Mouse (Mus musculus) myocyte (in vitro differentiated cells): ENCODE measurements around the gene Gng5. TPM values are rescaled to one million over a fixed set of nuclear protein-coding genes. Genes with fewer than 3 reads are reported as not detected.

Source experiments
- H3K27me3 ChIP-seq: one replicate; pipeline ENCODE4 v1.6.1; 2011; ENCODE audit not compliant: control insufficient read depth, insufficient read depth, insufficient read length
- H3K36me3 ChIP-seq: one replicate; pipeline ENCODE4 v1.6.1; 2011; ENCODE audit not compliant: control insufficient read depth, insufficient read depth
- H3K4me2 ChIP-seq: one replicate; pipeline ENCODE4 v1.6.1; 2011; ENCODE audit warnings: low read depth, control low read depth
- H3K4me3 ChIP-seq: one replicate; pipeline ENCODE4 v1.5.1; 2011; ENCODE audit warnings: mild to moderate bottlenecking, control low read depth, moderate library complexity
- H3K79me2 ChIP-seq: one replicate; pipeline ENCODE4 v1.6.1; 2011; ENCODE audit not compliant: control insufficient read depth, insufficient read depth
- H3ac ChIP-seq: one replicate; pipeline ENCODE4 v1.6.1; 2011; ENCODE audit not compliant: control insufficient read depth, insufficient read length
- CEBPB ChIP-seq: IDR thresholded peaks from 2 replicates; pipeline ENCODE4 v1.6.1; 2011; ENCODE audit warnings: mild to moderate bottlenecking, moderate library complexity; ENCODE audit not compliant: poor library complexity, insufficient read depth, severe bottlenecking
- E2F4 ChIP-seq: IDR thresholded peaks from one replicate; pipeline ENCODE4 v1.6.1; 2011; ENCODE audit warnings: mild to moderate bottlenecking, control low read depth, moderate library complexity; ENCODE audit not compliant: insufficient read depth
- MAX ChIP-seq: IDR thresholded peaks from one replicate; pipeline ENCODE4 v1.6.1; 2011; ENCODE audit warnings: low read depth, mild to moderate bottlenecking, control low read depth
- MYOD1 ChIP-seq, 3 experiments: IDR thresholded peaks; one replicate each; pipeline ENCODE4 v1.6.1; 2011; ENCODE audit warnings: control low read depth in 2 of 3, low read depth in 2 of 3, mild to moderate bottlenecking in 2 of 3, moderate library complexity in 1 of 3; ENCODE audit not compliant: insufficient read length in 2 of 3, control insufficient read depth in 1 of 3
- MYOG ChIP-seq, 3 experiments: IDR thresholded peaks; one replicate each; pipeline ENCODE4 v1.6.1; 2011; ENCODE audit warnings: control low read depth in 2 of 3, low read depth in 2 of 3, mild to moderate bottlenecking in 2 of 3; ENCODE audit not compliant: insufficient read length in 2 of 3, control insufficient read depth in 1 of 3, insufficient read depth in 1 of 3
- POLR2A ChIP-seq: IDR thresholded peaks from one replicate; pipeline ENCODE4 v1.6.1; 2011; ENCODE audit warnings: low read depth, mild to moderate bottlenecking, control low read depth, moderate library complexity; ENCODE audit not compliant: insufficient read length
- POLR2AphosphoS2 ChIP-seq: IDR thresholded peaks from one replicate; pipeline ENCODE4 v1.6.1; 2011; ENCODE audit warnings: low read depth, control low read depth; ENCODE audit not compliant: insufficient read length
- REST ChIP-seq: IDR thresholded peaks from one replicate; pipeline ENCODE4 v1.6.1; 2011; ENCODE audit warnings: mild to moderate bottlenecking, control low read depth, moderate library complexity; ENCODE audit not compliant: insufficient read depth, insufficient read length
- SRF ChIP-seq: IDR thresholded peaks from one replicate; pipeline ENCODE4 v1.6.1; 2011; ENCODE audit warnings: low read depth; ENCODE audit not compliant: control insufficient read depth, insufficient read length
- TCF12 ChIP-seq: IDR thresholded peaks from one replicate; pipeline ENCODE4 v1.6.1; 2011; ENCODE audit warnings: mild to moderate bottlenecking, control low read depth; ENCODE audit not compliant: poor library complexity, insufficient read depth, severe bottlenecking
- TCF3 ChIP-seq: IDR thresholded peaks from one replicate; pipeline ENCODE4 v1.6.1; 2011; ENCODE audit warnings: low read depth, control low read depth; ENCODE audit not compliant: insufficient read length
- USF1 ChIP-seq: IDR thresholded peaks from one replicate; pipeline ENCODE4 v1.6.1; 2011; ENCODE audit warnings: low read depth, mild to moderate bottlenecking, control low read depth, moderate library complexity
- polyA plus RNA-seq: library from polyadenylated mRNA; unstranded; fragments of >200 nt; fragmentation: generic; extraction: Trizol; gene quantifications from one replicate; pipeline ENCODE4 v1.2.1, GENCODE M21; 2012; ENCODE audit warnings: missing spikeins

Gene Gng5
- polyA plus RNA-seq, 1 experiment = 451 TPM

DNA sequence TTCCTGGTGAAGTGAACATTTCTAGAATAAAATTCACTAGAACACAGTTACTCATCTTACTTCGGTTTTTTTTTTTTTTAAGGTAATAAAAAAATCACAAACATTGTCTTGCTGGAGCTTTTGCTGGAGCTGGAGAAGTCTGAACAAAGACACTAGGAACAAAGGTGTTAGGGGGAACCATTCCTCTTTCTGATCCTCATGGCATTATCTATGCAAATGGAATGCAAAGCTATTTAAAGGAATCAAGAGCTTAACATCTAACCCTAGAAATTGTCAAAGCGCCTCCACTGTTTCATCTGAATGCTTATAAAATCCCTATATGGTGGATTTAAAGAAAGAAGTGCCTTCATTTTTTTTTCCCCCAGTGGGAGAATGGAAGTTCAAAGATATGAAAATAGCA is 28.7 kb downstream of the Gng5 start:
- no peak overlapping the region for H3K4me2 ChIP-seq
- no peaks in the 10 kb centered on the region for H3K36me3 ChIP-seq
- TF ChIP-seq MYOD1 (IDR thresholded peaks at IDR 0.05; ENCODE audit: control insufficient read depth in 1 of 3, insufficient read length in 2 of 3, low read depth in 2 of 3) (no peak), MAX (no peak), CEBPB (no peak), TCF3 (no peak), SRF (no peak), REST (no peak), MYOG (IDR thresholded peaks at IDR 0.05; ENCODE audit: control insufficient read depth in 1 of 3, insufficient read depth in 1 of 3, insufficient read length in 2 of 3, low read depth in 2 of 3) (no peak), POLR2A (no peak), POLR2AphosphoS2 (no peak), TCF12 (no peak), USF1 (no peak), E2F4 (no peak)
- peaks cover 5% of the 10 kb centered on the region for H3K27me3 ChIP-seq
- no peaks in the 10 kb centered on the region for H3K79me2 ChIP-seq
- no peak overlapping the region for H3ac ChIP-seq
- no peak overlapping the region for H3K4me3 ChIP-seq

DNA sequence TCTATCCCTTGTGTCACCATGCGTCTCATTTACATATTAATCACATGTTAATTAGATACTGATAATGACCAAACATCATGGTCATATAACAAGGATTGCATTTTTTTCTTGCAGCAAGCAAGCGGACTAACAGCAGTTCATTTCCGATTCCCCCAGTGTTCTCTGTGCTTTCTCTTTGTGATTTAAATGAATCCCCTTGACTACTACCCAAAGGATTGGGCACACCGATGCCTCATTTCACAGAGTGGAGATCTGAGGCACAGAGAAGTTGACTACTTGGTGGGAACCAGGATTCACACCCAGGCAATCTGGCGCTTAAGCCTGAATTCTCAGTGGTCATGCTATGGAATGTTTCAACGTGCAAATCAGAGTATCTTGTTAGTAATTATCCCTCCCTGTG is 35.4 kb downstream of the Gng5 start:
- H3K79me2 ChIP-seq = no peaks in the 10 kb centered on the region
- H3K27me3 ChIP-seq = peaks cover 4% of the 10 kb centered on the region
- TF ChIP-seq TCF12 (no peak), MAX (no peak), SRF (no peak), POLR2A (no peak), REST (no peak), POLR2AphosphoS2 (no peak), E2F4 (no peak), USF1 (no peak)
- H3K4me2 ChIP-seq = no peak overlapping the region
- no peak overlapping the region for H3K4me3 ChIP-seq
- H3ac ChIP-seq = no peak overlapping the region
- H3K36me3 ChIP-seq = no peaks in the 10 kb centered on the region

DNA sequence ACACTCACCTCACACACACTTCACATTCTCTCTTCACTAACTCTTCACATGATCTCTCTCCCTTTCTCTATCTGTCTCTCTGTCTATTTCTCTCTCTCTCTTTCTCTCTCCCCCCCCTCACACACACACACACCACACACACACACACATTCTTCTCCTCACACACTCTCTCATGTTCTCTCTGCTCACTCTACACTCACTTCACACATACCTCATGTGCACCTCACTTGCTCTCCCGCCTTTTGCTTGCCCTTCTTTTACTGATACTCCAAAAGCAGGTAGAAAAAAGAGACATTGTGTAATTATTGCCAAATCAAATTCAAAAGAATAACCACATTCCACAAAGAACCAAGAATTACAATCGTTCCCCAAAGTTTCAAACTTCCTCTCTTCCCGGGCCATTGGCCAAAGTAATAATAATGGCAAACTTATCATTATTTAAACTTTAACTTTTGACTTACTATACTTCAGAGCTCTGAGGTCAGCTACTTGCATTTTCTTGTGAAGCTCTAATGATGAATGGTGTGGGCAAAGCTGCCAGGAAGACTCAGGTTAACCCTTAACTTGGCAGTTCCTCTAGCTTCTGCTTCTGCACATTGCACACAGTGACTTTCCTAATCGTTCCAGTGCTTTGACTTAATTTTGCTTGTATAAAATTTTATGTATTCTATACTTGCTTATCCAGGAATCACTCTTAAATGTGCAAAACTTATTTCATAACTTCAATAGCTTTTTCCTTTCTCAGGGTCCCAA is 41.1 kb downstream of the Gng5 start:
- Histone ChIP-seq H3K36me3 (no peaks in the 10 kb centered on the region), H3K4me2 (no peak overlapping the region), H3K79me2 (no peaks in the 10 kb centered on the region), H3K27me3 (no peaks in the 10 kb centered on the region), H3K4me3 (no peak overlapping the region), H3ac (no peak overlapping the region)
- TF ChIP-seq CEBPB = no peak
- no peak for TF ChIP-seq MYOD1 (IDR thresholded peaks at IDR 0.05; ENCODE audit: control insufficient read depth in 1 of 3, insufficient read length in 2 of 3, low read depth in 2 of 3)
- TF ChIP-seq POLR2AphosphoS2 = no peak
- TF ChIP-seq USF1 = no peak
- no peak for TF ChIP-seq POLR2A
- TF ChIP-seq TCF3 = no peak
- no peak for TF ChIP-seq SRF
- TF ChIP-seq TCF12 = no peak
- no peak for TF ChIP-seq MAX
- no peak for TF ChIP-seq MYOG (IDR thresholded peaks at IDR 0.05; ENCODE audit: control insufficient read depth in 1 of 3, insufficient read depth in 1 of 3, insufficient read length in 2 of 3, low read depth in 2 of 3)
- no peak for TF ChIP-seq REST

DNA sequence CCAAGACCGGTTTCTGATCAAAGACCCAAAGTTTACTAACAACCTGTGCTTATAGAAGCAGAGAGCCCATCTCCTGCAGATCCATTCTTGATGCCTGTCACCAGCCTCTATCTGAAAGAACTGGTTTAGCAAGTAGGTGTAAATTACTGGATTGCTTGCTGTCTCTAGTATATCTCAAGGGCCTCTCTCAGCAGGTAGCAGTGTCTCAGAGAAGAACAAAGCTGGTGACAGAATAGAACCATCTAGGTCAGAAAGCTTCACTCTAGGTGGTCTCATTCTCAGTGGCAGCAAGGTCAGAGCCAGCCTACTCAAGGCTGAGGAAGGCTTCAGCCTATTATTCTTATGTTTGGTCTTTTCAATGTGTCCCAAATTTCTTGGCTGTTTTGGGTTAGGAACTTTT is 44.0 kb downstream of the Gng5 start:
- H3K4me3 ChIP-seq = no peak overlapping the region
- TF ChIP-seq TCF12 = no peak
- H3K36me3 ChIP-seq = no peaks in the 10 kb centered on the region
- no peaks in the 10 kb centered on the region for H3K27me3 ChIP-seq
- H3K79me2 ChIP-seq = no peaks in the 10 kb centered on the region
- H3K4me2 ChIP-seq = no peak overlapping the region
- no peak overlapping the region for H3ac ChIP-seq

DNA sequence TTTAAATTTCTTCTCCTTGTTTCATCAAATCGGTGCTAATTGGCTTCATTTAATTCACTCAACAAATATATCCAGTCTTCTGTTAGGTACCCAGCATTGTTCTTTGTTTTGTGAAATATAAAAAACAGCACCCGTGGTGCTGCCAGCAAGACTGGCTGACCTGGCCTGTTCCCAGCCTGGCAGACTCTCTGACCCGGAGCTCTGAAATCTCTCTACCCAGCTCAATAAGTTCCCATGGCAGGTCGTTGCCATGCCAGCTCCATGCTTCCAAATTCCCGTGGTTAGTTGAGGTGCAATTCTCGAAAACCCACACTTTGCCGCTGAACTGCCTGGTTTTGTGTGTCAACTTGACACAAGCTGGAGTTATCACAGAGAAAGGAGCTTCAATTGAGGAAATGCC is 55.2 kb downstream of the Gng5 start:
- no peak for TF ChIP-seq POLR2AphosphoS2
- TF ChIP-seq CEBPB = no peak
- TF ChIP-seq TCF3 = no peak
- TF ChIP-seq MAX = no peak
- TF ChIP-seq E2F4 = no peak
- H3K4me3 ChIP-seq = no peak overlapping the region
- no peaks in the 10 kb centered on the region for H3K27me3 ChIP-seq
- no peak overlapping the region for H3K4me2 ChIP-seq
- no peaks in the 10 kb centered on the region for H3K36me3 ChIP-seq
- no peak overlapping the region for H3ac ChIP-seq
- no peaks in the 10 kb centered on the region for H3K79me2 ChIP-seq

Other genes with a start within 250 kb of the Gng5 start
- 13.5 TPM for gene Ssx2ip, start 95.2 kb upstream of the Gng5 start, polyA plus RNA-seq
- gene Ctbs, start 50.0 kb upstream of the Gng5 start, polyA plus RNA-seq = 2.9 TPM
- gene Spata1, start 54 bp upstream of the Gng5 start, polyA plus RNA-seq = 1.0 TPM
- gene Rpf1, start 21.6 kb downstream of the Gng5 start, polyA plus RNA-seq = 13.5 TPM
- not detected for gene Uox, start 70.6 kb downstream of the Gng5 start, polyA plus RNA-seq
- gene Dnase2b, start 115.8 kb downstream of the Gng5 start, polyA plus RNA-seq = not detected
- gene 4930503B20Rik, start 151.5 kb downstream of the Gng5 start, polyA plus RNA-seq = not detected
- not detected for gene Samd13, start 185.8 kb downstream of the Gng5 start, polyA plus RNA-seq